Mouse (Mus musculus) adrenal gland, adult 2 months (tissue): Measurements from ENCODE around the gene Pard3b. TPM values are rescaled to one million over a fixed set of nuclear protein-coding genes. Genes with fewer than 3 reads are reported as not detected.
A peak's percentile ranks its signal among the peaks of the same experiment; 100 is the strongest.

Source experiments
- DNase-seq: peaks from one replicate; pipeline ENCODE4 v3.0.0; 2021
- long read RNA-seq: library from polyadenylated mRNA; stranded (forward); transcript quantifications from one replicate; pipeline ENCODE4 v2.0.0, GENCODE M21; 2021
- polyA plus RNA-seq: library from polyadenylated mRNA; depleted of rRNA; stranded (reverse); fragments of >200 nt; gene quantifications from 2 replicates; pipeline ENCODE4 v1.2.3, GENCODE M21; 2012; rRNA removed
- total RNA-seq, 2 experiments: library from RNA; stranded (reverse); gene quantifications; 2 replicates each; pipeline ENCODE4 v1.2.3; 2021

The Pard3b gene
- total RNA-seq: 10 to 100 TPM; 11.2 to 12.1 TPM
- polyA plus RNA-seq: 10.8 and 15.2 TPM in 2 replicates
- long read RNA-seq, partial matches to known transcripts: 0 of 4 reads
- long read RNA-seq, other reads (novel, unspliced or antisense): 4 of 4 reads

DNA sequence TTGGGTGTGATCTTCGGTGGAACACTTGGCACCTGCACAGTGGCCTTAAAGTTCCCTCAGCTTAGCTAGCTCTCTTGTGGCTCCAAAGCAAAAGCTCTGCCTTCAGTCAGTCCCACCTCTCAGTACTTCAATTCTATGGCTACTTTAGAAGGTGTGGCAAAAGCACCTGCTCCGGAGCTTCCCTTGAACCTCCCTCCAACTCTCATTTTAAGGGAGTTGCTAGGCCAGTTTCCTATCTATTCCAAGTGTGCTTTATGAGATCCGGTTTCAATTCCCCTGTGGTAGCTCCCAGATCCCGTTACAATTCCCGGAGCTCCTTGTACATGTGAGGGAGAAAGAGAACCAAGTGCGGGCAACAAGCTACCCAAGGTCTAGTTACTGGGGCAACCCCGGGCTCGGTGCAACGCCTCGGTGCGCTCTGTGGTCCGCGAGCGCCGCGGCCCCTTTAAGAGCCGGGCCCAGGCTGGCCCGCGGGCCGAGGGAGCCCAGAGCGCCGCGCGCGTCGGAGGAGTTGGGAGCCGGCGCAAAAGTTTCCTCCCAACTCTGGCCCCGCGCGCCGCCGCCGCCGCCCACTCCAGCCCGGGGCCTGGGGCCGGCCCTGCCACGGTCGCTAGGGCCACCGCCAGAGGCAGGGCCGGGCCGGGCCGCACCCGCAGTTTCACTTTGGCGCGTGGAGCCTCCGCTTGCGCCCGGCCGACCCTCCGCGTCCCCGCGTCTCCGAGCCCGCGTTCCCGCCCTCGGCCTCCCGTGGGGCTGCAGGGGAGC is at the start of gene Pard3b:
Pard3b (plus strand) TSS at position 478 of the 765 bp plus-strand sequence.
- peak; percentile 85 for DNase-seq

- DNase-seq: no peak
Observed at GRCm38 (mm10) chr1:61616176-61616575, 22.4 kb upstream of the Pard3b start.

GRCm38 (mm10) chr1:61620651-61621050 is 18.0 kb upstream of the Pard3b start:
- no peak for DNase-seq

DNA sequence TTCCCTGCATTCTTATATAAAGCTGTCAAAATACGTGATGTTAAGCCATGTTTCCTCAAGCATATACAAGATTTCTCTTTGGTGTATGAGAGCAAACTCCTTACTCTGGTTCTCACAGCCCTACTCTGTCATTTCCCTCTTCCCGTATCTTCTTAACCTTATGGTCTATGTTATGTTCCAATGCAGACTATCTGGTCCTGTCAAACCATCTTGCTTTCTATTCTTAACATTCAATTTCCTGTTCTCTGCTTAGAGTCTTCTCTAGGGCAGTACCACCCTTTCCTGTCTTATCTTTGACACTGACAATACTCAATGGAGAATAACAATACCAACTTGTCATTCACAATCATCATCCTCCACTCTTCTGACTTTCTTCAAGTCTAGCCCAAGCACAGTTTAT is 8.8 kb upstream of the Pard3b start:
- no peak for DNase-seq

GRCm38 (mm10) chr1:61639114-61640093 is 780 bp downstream of the Pard3b start:
- peak; percentile 15 for DNase-seq

DNA sequence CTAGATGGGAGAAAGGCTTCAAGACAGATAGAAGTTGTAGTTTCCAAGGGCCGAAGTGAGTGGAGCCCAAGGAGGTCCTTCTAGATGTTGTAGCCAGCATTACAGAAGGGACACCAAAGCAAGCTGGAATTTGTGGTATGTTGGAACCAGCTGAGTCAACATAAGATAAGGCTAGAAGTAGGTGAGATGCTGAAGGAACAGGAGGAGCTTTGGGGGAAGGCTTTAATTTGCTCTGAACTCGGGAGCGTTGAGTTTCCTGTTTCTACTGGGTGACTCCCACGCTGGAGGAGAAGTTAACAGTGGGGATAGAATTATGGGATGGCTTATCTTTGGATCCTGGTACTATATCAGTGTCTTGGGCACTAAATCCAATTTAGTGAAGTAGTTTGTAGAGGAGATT is 3.3 kb downstream of the Pard3b start:
- DNase-seq: no peak

DNA sequence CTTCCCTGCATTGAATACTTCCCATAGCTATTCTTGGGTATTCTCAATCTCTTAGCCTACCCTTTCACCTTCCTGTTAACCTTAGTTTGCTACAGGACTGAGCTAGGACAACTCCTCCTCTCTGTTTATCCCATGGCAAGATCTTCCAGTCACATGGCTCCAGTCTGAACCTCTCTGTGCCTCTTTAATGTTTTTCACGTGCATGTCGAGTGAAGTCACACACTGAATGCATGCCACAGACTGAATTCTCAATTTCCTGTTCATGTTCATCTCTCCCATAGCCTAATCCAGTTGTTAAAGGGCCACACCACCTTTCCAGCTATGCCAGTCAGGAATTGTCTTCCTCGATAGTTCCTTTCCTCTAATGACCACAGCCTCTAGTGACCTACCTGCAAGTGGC is 6.4 kb downstream of the Pard3b start:
- no peak for DNase-seq

DNA sequence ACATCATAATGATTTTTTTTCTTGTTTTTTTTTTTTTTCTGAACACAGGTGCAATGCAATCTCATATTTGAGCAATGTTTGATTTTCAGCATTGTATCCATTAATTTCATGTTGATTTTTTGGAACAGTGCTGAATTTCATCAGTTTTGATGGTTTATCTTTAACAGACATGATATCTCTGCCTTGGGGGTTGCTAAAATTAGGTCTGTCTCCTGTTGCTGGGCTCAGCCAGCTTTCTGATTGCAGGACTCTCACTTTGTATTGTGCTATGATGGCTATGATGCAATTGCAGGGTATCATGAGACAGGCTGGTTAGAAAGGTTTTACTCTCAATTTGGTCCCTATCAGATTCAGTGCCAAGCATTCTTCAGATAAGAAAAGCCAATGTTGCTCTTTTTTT is 11.3 kb downstream of the Pard3b start:
- no peak for DNase-seq

DNA sequence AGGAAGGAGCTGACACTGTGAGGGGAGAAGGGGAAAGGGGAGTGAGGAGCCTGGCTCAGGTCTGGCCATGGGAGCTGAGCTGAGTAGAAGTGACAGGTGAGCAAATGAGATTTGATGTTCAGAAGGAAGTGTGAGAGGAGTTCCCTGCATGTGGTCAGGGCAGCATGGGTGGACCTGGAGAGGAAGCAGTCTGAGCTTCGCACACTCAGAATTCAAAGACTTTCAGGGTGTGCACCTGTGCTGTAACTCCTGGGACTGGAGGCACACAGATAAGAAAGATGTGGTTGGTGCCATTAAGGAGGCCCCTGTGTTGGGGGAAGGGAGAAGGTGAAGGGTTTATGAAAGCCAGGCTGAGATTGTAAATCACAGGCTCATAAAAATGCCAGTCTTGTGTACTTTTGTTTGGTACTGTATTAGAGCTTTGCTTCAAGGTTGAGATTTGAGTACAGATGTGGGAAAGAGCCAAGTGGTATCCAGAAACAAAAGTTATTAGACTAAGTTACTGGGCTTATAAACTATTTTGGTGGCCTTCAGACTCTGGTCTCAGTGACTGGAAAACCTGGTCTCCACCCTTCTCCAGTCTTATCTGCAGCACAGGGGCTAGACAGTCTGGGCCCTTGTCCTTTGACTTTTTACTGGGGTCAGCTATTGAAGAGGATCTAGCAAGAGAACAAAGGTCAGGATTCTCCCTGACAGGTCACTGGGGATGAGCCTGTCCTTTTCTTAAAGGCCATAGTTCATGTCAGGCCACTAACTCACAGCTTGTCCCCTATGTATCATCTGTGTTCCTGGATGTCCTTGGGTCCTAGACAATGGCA is 13.0 kb downstream of the Pard3b start:
- peak; percentile 28 for DNase-seq

DNA sequence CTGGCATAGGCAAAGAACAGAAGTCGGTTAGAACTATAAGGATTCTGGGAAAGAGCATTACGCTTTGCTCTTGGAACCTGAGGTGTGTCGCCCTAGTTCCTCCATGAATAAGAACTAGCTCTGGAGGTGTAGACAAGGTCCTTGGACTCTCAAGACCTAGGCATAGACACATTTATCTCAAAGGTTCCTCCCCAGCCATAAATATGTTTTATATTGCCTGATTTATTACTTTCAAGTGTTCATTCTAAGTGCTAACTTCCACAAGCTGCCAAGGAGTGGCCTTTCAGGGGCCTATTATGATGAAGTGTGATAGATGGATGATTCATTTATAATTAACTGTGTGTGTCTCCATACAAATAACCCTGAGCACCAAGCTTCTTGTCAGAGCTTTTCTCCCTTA is 19.1 kb downstream of the Pard3b start:
- no peak for DNase-seq

DNA sequence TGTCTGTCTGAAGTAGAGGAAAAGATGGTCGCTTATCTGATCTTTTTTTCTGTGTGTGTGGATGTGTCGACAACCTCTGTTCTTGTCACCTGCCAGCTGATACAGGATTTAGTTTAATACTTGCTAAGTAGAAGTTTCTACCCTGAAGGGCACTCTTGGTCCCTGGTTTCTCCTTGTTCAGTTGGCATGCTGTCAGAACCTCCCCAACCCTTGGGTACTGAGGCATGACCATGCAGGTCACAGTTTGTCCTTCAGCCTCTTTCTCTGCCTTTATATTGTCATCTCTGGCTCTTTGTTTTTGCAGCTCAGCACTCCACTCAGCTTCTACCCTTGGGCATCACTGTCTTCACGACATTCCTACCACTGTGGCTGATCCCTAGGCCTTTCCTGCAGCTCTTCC is 21.3 kb downstream of the Pard3b start:
- DNase-seq: no peak

- no peak for DNase-seq
Observed at GRCm38 (mm10) chr1:61685221-61685814, 46.7 kb downstream of the Pard3b start.

- DNase-seq: no peak
Observed at GRCm38 (mm10) chr1:61685921-61686320, 47.3 kb downstream of the Pard3b start.

- no peak for DNase-seq
Observed at GRCm38 (mm10) chr1:61688301-61688700, 49.7 kb downstream of the Pard3b start.

DNA sequence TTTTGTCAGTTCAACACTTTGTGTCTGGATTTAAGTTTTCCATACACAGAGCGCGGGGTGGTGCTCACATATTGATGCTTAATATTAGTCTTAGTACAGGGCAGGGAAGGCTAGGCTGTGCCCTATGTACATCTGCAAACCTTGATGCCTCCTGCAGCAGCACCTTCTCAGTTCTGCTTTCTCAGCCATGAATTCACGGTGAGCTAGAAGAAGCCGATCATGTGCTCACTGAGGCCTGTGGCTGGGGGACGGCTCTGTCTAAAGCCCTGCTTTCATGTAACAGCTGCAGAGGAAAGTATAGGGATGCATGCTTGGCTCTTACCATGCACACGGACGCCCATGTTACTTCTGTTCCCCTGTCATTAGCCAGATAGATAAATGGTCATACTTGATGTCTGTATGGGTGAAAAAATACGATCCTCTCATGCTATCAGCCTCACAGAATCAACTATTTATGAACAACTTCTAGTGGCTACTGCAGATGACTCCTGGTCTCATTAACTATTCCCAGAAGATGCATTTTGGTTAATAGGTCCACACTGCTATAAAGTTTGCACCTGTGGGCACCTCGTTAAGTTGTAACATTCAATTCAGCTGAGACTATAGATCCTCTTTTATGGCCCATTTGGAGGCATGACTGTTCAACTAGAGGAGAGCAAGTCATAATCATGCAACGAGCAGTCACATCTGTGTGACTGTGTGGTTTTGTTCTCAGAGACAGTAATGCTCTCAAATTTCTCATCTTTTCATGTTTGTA is 60.0 kb downstream of the Pard3b start:
- no peak for DNase-seq

DNA sequence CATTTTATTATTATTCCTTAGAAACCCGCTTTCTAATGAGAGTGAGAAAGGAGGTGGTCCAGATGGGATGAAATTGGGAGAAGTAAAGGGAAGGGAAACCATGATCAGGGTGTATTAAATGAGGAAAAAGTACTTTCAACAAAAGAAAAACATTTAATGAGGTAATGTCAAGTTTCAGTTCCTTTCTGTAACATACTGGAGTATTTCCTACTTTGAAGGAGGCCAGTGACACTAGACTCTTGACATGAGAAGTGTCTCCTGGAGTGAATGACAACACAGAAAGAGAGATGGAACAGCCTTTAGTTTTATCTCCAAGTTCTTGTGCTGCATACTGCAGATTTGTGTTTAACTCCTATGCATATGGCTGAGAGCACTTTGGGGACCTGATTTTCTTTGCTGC is 71.2 kb downstream of the Pard3b start:
- DNase-seq: no peak

GRCm38 (mm10) chr1:61711523-61711922 is 72.9 kb downstream of the Pard3b start:
- DNase-seq: no peak

DNA sequence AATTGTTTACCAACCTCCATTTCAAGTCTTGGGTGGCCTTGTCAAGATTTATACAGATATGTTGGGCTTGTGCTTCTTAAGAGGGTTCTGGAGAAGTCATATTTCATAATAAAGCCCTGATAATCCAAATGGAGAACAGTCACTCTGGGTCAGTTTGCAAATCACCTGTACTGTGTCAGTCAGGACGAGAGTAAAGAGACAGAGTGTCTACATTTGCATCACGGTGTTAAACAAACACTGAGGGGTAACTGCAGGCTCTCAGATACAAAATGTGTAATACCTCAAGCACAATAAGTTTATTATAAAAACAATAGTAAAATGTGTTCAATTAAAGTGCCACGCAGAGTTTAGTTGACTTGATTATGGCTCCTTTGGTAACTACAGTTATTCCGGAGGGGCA is 91.0 kb downstream of the Pard3b start:
- no peak for DNase-seq

DNA sequence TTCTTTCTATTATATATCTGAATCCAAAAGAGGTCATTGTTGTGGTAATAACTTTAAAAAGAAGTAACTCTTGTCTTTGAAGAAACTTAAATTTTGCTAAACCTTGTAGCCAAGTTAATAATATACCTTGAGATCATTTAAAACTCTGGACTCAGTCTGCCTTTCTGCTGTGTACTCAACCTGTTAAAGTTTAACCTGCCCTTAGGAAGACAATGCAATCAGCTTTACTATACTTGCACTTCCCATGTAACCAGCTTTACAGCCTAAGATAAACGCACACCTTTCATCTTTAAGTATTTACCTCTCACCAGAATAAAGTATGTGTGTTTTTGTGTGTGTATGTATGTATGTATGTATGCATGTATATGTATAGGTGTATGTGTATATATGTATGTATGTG is 97.9 kb downstream of the Pard3b start:
- DNase-seq: no peak

GRCm38 (mm10) chr1:61742831-61743230 is 104.2 kb downstream of the Pard3b start:
- no peak for DNase-seq

DNA sequence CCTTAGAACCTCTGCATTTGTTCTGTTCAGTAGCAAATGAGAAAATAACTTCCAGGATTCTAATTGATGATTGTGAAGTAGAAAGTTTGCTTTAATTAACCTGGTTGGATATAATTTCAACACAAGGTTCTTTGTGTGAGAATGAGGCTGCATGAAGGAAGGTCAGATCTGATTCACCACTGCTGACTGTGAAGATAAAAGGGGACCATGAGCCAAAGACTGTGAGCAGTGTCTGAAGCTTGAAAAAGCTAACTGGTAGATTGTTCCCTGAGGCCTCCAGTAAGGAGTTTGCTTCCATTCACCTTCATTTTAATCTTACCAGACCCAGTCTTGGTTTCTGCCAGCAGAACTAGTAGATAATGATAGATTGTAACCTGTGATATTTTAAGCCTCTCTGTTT is 108.9 kb downstream of the Pard3b start:
- peak; percentile 30 for DNase-seq
